Comparison of ENCODE assay signal across 11 mouse cellular contexts in genomic region chr1:37566754-37567153, GRCm38 (mm10).
"Had no signal": no experiment of that assay in that cellular context is flagged by ENCODE, and none has a peak within 500 bp of the region (broad histone marks: within the 10 kb centered on the region; RNA-seq: fewer than 3 reads in every experiment).

No protein-coding gene starts in this region.

- H3K4me2 ChIP-seq: limb, embryonic 13.5 days; midbrain, embryonic 12.5 days had no signal

- H3K27ac ChIP-seq: limb, embryonic 13.5 days; liver, embryonic 14.5 days; midbrain, embryonic 12.5 days had no signal

- H3K27me3 ChIP-seq: limb, embryonic 13.5 days; midbrain, embryonic 12.5 days had no signal

- DNase-seq: kidney, adult 18-20 months; kidney, postnatal 14 days; layer of hippocampus, adult 9-11 months; left cerebral cortex, postnatal 4 days; lung, adult 18-20 months; right cerebral cortex, postnatal 14 days; spleen, adult 18-20 months; thymus, postnatal 36 days had no signal

- H3K36me3 ChIP-seq: limb, embryonic 13.5 days; midbrain, embryonic 12.5 days had no signal

- H3K9ac ChIP-seq: limb, embryonic 13.5 days; liver, embryonic 14.5 days; midbrain, embryonic 12.5 days had no signal

- H3K4me3 ChIP-seq: limb, embryonic 13.5 days; midbrain, embryonic 12.5 days had no signal

- H3K9me3 ChIP-seq: limb, embryonic 13.5 days; midbrain, embryonic 12.5 days had no signal

- H3K4me1 ChIP-seq: limb, embryonic 13.5 days; midbrain, embryonic 12.5 days had no signal
